Mouse (Mus musculus): ENCODE results near the gene Hpse2.
A peak's percentile ranks its signal among the peaks of the same experiment; 100 is the strongest.

The Hpse2 gene

DNA sequence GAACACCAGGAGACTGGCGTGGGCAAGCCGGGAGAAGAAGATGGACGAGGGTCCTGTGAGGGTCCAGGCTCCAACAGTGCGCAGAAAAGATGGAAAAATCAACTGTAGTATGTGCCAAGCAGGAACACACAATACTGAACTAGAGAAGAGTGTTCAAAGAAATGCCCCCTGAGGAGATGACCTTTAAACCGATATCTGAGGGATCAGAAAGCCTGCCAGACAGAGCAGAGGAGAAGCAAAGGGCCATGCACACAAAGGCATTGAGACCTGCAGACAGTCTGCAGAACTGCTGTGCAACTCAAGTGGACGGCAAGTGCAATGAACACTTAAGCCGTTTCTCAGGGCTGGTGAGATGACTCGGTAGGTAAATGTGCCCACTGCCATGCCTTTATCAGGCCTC is 620.8 kb downstream of the Hpse2 start:
- peak; percentile 34 to 40 for DNase-seq

DNA sequence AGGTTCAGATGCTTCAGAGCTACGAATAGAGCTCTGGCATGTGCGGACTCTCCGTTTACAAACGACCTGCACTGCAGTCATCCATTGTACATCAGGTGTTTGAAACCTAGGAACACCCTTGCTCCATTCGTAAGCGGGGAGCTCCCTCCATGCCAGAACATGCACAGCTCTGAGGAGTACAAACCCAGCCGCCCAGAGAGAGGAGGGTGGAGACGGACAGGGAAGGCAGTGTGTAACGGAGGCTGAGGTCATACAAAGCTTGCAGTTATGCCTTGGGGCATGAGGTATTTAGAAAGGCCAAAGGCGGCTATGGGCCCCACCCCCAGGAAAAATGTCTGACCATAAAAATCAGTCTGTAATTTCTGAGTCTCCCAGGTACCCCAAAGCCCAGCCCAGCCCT is 623.8 kb downstream of the Hpse2 start:
- DNase-seq = no peak

DNA sequence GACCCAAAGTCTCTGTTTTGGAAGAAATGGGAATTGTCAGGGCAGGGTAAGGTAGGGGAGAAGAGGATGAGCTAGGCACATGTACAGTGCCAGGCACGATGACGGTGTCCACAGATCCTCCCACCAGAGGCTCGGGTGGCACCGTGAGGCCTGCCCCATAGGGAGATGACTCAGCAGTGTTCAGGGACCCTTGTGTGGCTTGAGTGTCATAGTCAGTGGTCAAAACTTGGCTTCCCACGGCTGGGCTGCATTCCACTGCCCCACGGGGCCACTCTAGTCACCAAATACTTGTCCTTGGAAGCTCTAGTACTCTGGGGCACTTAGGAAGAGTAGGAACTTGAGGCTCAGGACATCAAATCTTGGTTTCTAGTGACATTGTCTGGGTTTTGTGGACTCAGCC is 631.5 kb downstream of the Hpse2 start:
- no peak for DNase-seq

DNA sequence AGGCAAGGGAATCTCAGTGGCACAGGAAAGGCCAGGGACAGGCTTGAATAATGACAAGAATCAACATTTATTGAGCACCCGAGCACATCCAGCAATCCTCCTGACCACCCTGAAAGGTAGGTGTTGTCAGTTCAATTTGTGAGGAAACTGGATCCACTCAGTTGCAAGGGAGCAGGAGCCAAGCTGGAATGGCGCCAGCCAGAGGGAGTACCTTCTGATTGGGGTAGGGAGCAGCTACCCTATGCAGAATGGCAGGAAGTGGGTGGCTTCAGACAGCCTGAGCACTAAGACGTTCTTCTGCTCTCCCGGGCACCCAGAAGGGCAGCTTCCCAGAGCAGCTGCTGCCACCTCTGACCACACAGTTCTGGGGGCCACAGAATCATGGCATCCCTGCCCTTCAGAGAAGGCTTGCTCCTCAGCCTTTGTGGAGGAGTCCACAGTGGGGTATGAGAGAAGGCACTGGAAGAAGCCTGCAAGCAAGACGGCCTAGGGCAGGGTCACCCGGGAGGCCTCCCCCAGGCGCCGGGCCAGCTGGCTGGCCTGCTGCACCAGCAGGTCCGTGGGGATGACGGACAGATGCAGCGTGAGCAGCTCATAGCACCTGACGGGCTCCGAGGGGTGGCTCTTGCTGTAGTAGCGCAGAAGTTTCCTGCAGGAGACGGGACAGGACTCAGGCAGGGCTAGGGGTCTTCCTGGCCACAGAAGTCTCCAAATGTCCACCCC is 632.8 kb downstream of the Hpse2 start:
- DNase-seq = peak; percentile 66 to 68

DNA sequence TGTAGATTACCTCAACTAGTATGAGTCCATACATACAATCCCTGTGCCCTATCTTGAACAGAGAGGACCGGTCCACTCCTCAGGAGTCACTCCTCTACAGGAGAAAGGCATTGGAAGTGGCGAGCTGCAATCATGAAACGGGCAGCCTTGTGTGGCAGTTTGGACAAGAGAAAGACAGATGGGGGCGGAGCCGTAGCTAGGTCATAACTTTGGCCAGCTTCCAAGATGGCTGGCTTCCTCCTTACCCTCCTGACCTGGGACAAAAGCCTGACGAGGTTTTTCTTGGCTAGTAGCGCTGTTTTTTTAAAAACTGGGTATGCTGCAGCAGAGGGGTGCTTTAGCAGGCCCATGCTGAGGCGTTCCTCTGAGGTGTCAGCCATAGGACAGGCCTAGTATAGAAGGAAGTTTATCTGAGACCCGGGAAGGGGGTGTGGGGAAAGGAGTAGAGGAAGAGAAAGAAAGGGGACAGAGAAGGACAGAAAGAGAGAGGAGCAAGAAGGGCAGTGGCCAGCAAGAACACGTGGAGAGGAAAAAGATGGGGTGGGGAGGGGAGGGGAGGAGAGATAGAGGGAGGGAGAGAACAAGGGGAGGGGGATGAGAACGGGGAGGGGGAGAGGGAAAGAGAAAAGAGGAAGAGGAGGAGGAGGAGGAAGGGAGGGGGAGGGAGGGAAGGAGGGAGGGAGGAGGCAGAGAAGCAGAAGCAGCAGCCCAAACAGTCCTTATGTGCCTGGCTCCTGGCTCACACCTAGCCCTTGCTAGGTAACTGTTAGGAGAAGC is 634.8 kb downstream of the Hpse2 start:
- peak; percentile 92 to 94 for DNase-seq

DNA sequence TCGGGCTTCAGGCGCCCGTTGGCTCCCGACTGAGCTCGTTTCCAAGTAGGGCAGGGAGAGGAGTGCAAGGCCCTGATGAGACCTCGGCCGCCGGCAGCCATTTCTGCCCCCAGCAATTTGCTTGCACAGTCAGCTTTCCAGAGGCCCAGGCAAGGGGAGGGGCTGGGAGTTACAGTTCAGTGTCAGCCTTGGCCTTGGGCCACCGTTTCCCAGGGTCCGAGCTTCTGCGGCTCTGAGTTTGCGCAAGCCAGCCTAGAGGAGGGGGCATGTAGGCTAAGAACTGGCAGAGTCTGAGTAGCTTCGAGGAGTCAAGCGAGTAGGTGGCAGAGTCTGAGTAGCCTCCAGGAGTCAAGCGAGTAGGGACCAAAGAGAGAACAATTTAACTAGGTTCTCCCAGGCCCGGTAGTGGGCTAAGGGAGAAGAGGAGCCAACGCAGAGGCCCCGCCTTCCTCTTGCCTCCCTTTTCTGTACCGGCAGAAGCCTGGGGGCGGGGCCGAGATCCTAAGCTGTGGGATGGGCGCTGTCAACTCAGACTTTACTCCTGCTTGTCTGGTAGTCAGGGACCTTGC is 635.7 kb downstream of the Hpse2 start, which contains the start of gene Pyroxd2:
Gene Pyroxd2, minus strand, starts transcription at position 413 of the 569 bp plus-strand sequence.
- DNase-seq = peak; percentile 91 to 92

DNA sequence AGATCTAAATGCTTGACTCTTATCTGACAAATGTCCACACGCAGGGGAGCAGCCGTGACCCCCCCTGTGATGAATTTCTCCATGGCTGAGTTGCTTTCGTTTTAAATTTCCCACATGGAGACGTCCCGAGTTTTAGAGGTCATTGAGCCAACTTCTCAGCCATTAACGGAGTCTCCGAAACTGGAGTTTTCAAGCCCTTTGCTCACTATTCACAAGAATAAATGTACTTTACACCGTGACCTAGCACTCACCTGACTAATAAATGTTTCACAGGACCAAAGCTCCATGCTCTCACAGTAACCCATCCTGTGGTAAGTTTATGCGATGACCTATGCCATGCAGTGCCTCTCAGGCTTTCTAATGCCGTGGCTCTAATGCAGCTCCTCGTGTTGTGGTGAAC is 638.0 kb downstream of the Hpse2 start:
- DNase-seq = peak; percentile 68 to 84

DNA sequence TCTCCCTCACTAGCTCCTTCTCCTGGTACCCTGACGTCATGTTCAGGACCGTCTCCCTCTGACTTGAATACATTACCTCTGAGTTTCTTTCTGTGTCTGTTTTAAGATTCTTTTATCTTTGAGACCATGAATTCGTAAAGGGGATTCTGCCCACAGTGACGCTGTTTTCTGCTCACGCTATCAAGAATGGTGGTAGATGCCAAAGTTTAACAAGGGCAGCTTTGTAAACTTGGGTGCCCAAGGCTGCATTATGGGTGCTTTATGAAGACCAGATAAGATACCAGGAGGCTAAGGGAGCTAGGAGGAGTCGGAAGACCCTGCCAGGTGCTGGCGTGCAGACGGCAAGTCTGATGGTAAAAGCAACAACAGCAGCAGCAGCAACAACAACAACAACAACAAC is 641.5 kb downstream of the Hpse2 start:
- no peak for DNase-seq

DNA sequence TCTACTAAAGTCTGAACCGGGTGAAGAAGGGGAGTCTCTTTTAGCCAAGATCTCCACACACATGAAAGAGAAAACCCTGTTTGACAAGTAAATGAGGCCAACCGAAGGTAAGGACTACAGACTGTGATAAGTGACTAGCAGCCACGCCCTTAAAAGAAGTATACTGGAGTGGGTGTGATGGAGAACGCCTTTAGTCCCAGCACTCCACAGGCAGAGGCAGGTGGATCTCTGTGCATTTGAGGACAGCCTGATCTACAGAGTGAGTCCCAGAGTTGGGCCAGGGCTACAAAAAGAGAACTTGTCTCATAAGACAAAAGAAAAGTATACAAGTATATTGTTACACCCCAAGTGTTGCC is 642.3 kb downstream of the Hpse2 start:
- DNase-seq = no peak

DNA sequence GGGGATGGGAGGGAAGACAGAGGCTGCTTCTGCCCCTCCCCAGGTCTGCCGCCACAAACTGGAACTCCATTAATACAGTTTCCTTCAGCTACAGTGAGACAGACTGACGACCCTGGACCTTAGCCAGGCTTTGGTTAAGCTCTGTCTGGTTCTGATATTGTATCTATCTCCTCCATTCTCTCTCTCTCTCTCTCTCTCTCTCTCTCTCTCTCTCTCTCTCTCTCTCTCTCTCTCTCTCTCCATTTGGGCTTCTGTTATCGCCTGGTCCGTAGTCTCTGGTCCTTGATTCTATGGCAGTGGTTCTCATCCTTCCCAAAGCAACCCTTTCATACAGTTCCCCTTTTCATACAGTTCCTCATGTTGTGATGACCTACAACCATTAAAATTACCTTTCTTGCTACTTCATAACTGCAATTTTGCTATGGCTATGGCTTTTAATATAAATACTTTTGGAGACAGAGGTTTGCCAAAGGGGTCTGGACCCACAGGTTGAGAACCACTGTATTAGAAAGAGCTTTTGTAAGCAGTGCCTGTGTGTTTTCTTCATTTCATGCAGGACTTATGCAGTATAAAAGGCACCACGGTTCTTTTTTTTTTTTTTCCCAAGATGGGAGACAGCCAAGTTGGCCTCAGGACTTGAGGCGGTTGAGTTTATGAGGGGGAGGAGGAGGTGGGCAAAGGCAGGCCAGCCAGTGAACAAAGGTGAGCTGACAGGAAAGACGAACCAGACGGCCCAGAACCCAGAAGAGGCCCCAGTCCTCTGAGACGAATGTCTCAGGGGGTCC is 642.9 kb downstream of the Hpse2 start:
- DNase-seq = no peak

DNA sequence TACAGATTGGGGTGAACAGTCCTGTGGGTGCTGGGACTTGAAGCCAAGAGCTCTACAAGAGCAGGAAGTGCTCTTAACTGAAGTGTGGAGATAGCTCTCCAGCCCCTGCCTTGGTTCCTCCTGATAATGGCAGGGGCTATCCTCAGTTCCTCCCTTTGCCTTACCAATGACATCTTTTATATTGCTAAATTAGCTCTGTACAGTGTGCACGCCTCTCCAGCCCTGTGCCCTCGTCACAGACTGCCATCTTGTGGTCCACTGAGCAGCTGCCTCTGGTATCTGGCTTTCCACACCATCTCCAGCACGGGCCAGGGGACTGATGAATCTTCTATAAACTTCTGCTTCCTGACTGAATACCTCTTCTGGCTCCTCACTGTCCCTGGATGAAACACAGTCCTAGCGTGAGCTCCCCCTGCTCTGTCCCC is 644.0 kb downstream of the Hpse2 start:
- peak; percentile 19 to 48 for DNase-seq

DNA sequence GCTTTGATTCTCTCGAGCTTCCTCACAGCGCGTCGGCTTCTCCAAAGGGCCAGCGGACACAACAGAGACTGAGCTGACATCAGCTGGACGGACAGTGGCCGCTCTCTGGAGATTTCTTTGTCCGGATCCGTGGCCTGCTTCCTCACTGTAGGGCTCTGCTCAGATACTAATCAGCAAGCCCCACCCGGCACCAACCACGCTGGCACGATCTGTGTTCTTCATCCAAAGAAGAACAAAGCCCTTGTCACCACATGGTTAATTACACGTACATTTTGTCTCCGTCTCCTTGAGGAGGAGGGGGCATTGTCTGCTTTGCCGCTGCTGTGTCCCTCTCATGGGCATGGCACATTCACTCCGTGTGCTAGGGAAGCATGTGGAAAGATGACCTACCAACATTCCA is 644.9 kb downstream of the Hpse2 start:
- no peak for DNase-seq

DNA sequence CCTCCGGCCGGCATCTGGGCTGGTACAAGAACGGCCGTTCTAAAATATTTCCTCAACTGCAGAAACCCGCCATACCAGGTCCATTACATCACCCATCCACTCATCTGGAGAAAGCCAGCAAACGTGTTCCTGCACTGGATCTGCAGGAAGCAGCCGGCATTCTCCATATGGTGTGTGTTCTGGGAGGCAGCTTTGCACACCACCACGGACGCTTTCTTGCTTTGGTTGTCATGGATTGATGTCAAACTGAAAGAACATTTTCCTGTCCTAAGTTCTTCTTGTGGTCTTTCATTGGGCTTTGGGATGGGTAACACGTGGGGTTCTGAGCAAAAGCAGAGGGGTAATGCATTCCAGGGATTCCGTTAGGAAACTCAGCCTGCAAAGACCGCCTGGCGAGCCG is 646.3 kb downstream of the Hpse2 start:
- DNase-seq = no peak

DNA sequence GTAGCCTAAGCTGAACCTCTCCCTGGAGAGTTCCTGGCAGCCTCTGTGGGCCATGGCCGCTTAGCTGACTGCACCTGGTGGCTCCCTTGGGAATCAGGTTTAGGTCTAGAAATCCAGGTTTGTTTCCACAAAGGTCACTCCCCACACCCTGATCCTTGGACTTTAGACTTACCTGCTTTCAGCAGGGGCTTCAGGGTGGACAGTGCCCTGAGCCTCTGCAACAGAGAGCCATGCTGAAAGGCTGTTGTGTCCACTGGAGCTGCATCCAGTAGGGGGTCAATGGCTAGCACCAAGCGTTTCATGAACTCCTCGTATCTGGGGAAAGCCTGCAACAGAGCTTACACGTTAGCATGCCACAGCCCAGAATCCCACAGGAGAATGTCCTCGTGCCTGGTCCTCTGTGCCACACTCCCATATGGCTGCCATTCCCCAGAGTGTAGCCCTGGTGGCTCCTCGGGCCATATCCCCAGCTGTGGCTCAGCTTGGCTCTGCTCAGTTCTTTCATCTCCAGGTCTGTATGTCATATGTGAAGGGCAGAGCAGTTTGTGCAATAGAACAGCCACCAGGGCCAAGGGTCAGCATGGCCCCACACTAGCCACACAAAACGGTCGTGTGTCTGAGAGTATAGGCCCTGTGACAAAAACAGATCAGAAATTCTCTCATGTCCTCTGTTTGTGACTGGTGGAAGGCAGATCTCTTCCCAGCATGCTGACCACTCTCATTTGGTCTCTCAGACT is 647.8 kb downstream of the Hpse2 start:
- no peak for DNase-seq

DNA sequence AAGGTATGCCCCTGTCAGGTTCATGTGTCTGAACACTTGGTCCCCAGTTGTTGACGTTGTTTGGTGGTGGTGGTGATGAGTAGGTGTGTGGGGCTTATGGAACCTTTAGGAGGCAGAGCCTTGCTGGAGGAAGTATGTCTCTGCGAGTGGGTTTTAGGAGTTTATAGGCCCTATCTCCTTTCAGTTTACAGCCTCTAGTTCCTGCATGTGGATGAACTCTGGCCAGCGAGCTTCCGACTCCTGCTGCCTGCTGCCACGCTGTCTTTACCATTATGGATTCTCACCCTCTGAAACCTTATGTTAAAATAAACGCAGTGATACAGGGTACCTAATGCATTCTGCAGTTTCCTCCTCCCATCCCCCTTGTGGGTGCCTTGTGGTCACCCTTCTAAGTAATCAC is 648.4 kb downstream of the Hpse2 start:
- no peak for DNase-seq

DNA sequence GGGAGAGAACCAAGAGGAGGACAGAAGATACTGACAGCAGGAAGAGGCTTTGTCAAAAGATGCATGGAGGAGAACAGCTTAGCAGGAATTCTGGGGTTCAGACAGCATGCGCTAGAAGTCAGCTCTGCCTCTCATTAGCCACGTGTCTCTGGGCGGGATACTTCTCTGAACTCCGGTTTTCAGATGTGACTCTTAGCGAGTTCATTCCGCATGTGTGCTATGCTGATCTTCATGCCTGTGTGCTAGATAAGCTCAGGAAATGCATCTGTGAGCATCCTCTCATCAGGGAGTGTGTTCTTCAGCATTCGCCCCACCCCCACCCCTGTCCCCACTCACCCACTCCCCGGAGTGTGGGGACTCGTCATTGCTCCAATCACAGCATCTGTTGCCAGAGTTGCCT is 650.4 kb downstream of the Hpse2 start:
- DNase-seq = no peak

Measured in kidney, adult 8-10 months (tissue).